Mouse (Mus musculus): ENCODE data around the gene Pfkp. TPM values are rescaled to one million over a fixed set of nuclear protein-coding genes. Genes with fewer than 3 reads are reported as not detected.

The Pfkp gene
- polyA plus RNA-seq, 1 experiment from 2014 or later = 170 TPM

DNA sequence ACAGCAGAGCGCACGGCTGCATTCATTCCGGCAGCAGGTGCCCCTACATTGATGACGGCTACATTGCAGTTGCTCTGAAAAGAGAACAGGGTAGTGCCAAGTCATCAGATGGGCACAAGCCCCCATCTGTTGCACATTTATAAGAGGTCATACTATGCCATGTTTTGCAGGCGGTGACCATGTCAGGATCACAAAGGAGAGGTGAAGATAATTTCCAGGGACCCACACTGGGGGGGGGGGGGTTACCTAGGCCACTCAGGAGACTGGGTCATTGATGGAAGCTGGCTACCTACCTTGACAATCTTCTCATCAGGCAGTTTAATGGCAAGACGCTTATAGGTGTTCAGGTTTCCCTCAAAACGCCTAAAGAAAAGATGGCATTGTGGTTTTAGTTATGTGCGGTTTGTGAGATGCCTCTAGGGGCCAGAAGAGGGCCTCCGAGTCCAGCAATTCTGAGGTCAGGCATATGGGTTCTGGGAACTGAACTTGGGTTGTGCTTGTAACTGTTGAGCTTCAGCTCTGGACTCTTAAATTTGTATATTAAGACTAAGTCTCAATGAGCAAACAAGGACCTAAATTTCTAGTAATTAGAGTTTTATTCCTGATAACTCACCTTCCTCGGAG, 45.7 kb downstream of the Pfkp start:
- ATAC-seq (ENCODE audit: extremely low read depth, insufficient number of reproducible peaks, low FRiP score, low TSS enrichment) = no peak
- H3K27me3 ChIP-seq (replicated peaks) = no peaks in the 10 kb centered on the region
- H3K9me3 ChIP-seq = no peaks in the 10 kb centered on the region
- no peak overlapping the region for H3K9ac ChIP-seq
- H3K4me3 ChIP-seq = no peak overlapping the region
- H3K36me3 ChIP-seq = peaks cover 71% of the 10 kb centered on the region
- H3K4me1 ChIP-seq = 0 out of 2 replicates have a peak, but pooled peaks cover under 1% of the 10 kb centered on the region
- H3K4me2 ChIP-seq = no peak overlapping the region
- no peak overlapping the region for H3K27ac ChIP-seq (replicated peaks)
- WGBS = 82% methylated on average over 10 of the region's 10 CpGs

GRCm38 (mm10) chr13:6601676-6602075, 46.9 kb downstream of the Pfkp start:
- Histone ChIP-seq H3K4me3 (no peak overlapping the region), H3K27ac (replicated peaks) (no peak overlapping the region), H3K9ac (no peak overlapping the region), H3K27me3 (replicated peaks) (no peaks in the 10 kb centered on the region), H3K4me1 (peaks cover 4% of the 10 kb centered on the region; the same call in 1 of the 2 replicates), H3K9me3 (no peaks in the 10 kb centered on the region), H3K4me2 (no peak overlapping the region), H3K36me3 (peaks cover 76% of the 10 kb centered on the region)
- WGBS = 81% methylated on average over 2 of the region's 2 CpGs
- ATAC-seq (ENCODE audit: extremely low read depth, insufficient number of reproducible peaks, low FRiP score, low TSS enrichment) = no peak

GRCm38 (mm10) chr13:6600626-6601025, 48.0 kb downstream of the Pfkp start:
- Histone ChIP-seq H3K9me3 (no peaks in the 10 kb centered on the region), H3K36me3 (peaks cover 81% of the 10 kb centered on the region), H3K4me2 (no peak overlapping the region), H3K4me1 (peaks cover 10% of the 10 kb centered on the region; the same call in 1 of the 2 replicates), H3K9ac (no peak overlapping the region), H3K4me3 (no peak overlapping the region), H3K27ac (replicated peaks) (no peak overlapping the region), H3K27me3 (replicated peaks) (no peaks in the 10 kb centered on the region)
- 86% methylated on average over 8 of the region's 8 CpGs for WGBS
- ATAC-seq (ENCODE audit: extremely low read depth, insufficient number of reproducible peaks, low FRiP score, low TSS enrichment) = no peak

DNA sequence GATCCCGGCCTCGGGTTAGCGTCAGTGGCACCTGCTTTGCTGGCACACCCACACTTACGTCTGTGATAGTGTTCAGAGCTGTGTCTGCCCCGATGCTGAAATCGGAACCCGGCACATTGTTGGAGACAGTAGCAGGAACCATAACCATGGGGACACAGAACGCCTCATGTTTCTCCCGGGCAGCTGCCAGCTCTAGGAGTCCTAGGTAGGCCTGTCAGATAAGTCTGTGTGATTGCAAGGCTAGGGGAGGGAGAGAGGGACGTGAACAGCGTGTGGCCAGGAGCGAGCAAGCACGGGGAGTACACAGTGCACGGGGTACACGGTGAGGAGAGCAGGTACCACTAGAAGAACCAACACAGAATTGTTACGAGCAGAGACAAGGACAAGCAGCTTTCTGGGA, 50.8 kb downstream of the Pfkp start:
- Histone ChIP-seq H3K36me3 (peaks cover 81% of the 10 kb centered on the region), H3K9me3 (no peaks in the 10 kb centered on the region), H3K4me2 (no peak overlapping the region), H3K27ac (replicated peaks) (peak overlapping the region; percentile 53; the same call in 1 of the 2 replicates), H3K9ac (no peak overlapping the region), H3K27me3 (replicated peaks) (no peaks in the 10 kb centered on the region), H3K4me1 (peaks cover 10% of the 10 kb centered on the region; the same call in 1 of the 2 replicates), H3K4me3 (no peak overlapping the region)
- ATAC-seq (ENCODE audit: extremely low read depth, insufficient number of reproducible peaks, low FRiP score, low TSS enrichment) = no peak
- 69% methylated on average over 16 of the region's 16 CpGs for WGBS

- Histone ChIP-seq H3K4me3 (no peak overlapping the region), H3K9me3 (no peaks in the 10 kb centered on the region), H3K4me2 (no peak overlapping the region), H3K36me3 (peaks cover 65% of the 10 kb centered on the region), H3K4me1 (peaks cover 25% of the 10 kb centered on the region), H3K27me3 (replicated peaks) (no peaks in the 10 kb centered on the region), H3K27ac (replicated peaks) (no peak overlapping the region), H3K9ac (no peak overlapping the region)
- 76% methylated on average over 4 of the region's 4 CpGs for WGBS
- no peak for ATAC-seq (ENCODE audit: extremely low read depth, insufficient number of reproducible peaks, low FRiP score, low TSS enrichment)
Measured at GRCm38 (mm10) chr13:6595403-6595802, 53.2 kb downstream of the Pfkp start.

DNA sequence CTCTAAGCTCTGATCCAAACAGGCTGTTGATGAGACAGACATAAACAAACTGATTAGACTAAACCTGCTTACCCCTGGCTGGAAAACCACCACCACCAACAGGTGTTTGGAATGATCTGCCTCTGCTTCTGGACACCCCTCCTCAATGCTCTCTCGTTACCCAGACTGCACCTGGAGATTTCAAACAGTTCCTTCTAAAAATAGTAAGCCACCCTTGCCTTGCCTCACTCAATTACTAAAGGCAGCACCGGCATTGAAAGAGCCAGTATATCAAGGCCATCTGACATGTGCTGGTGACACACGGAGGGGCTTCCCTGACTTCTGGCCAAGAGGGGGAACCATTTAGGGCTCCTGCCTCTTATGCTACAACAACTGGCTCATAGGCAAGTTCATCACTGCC, 57.7 kb downstream of the Pfkp start:
- Histone ChIP-seq H3K9ac (no peak overlapping the region), H3K27me3 (replicated peaks) (no peaks in the 10 kb centered on the region), H3K4me3 (no peak overlapping the region), H3K4me2 (no peak overlapping the region), H3K36me3 (peaks cover 76% of the 10 kb centered on the region), H3K27ac (replicated peaks) (peak overlapping the region; percentile 59), H3K4me1 (peaks cover 20% of the 10 kb centered on the region), H3K9me3 (no peaks in the 10 kb centered on the region)
- ATAC-seq (ENCODE audit: extremely low read depth, insufficient number of reproducible peaks, low FRiP score, low TSS enrichment) = no peak
- WGBS = 25% methylated on average over 3 of the region's 3 CpGs

GRCm38 (mm10) chr13:6586009-6586408, 62.6 kb downstream of the Pfkp start:
- Histone ChIP-seq H3K9me3 (no peaks in the 10 kb centered on the region), H3K27me3 (replicated peaks) (no peaks in the 10 kb centered on the region), H3K4me3 (no peak overlapping the region), H3K4me2 (no peak overlapping the region), H3K36me3 (peaks cover 85% of the 10 kb centered on the region), H3K27ac (replicated peaks) (no peak overlapping the region), H3K9ac (no peak overlapping the region), H3K4me1 (peaks cover 11% of the 10 kb centered on the region)
- 74% methylated on average over 9 of the region's 9 CpGs for WGBS
- no peak for ATAC-seq (ENCODE audit: extremely low read depth, insufficient number of reproducible peaks, low FRiP score, low TSS enrichment)

GRCm38 (mm10) chr13:6583499-6584125, 65.0 kb downstream of the Pfkp start:
- Histone ChIP-seq H3K9ac (no peak overlapping the region), H3K4me2 (no peak overlapping the region), H3K9me3 (no peaks in the 10 kb centered on the region), H3K36me3 (peaks cover 98% of the 10 kb centered on the region), H3K27ac (replicated peaks) (no peak overlapping the region), H3K4me3 (no peak overlapping the region), H3K27me3 (replicated peaks) (no peaks in the 10 kb centered on the region), H3K4me1 (no peaks in the 10 kb centered on the region)
- no peak for ATAC-seq (ENCODE audit: extremely low read depth, insufficient number of reproducible peaks, low FRiP score, low TSS enrichment)
- 65% methylated on average over 4 of the region's 4 CpGs for WGBS

GRCm38 (mm10) chr13:6575920-6576509, 72.6 kb downstream of the Pfkp start:
- no peak for ATAC-seq (ENCODE audit: extremely low read depth, insufficient number of reproducible peaks, low FRiP score, low TSS enrichment)
- Histone ChIP-seq H3K27ac (replicated peaks) (no peak overlapping the region), H3K27me3 (replicated peaks) (no peaks in the 10 kb centered on the region), H3K4me3 (no peak overlapping the region), H3K9me3 (no peaks in the 10 kb centered on the region), H3K4me2 (no peak overlapping the region), H3K4me1 (no peaks in the 10 kb centered on the region), H3K9ac (no peak overlapping the region), H3K36me3 (peaks cover 97% of the 10 kb centered on the region)
- WGBS = 93% methylated on average over 6 of the region's 6 CpGs

- H3K4me3 ChIP-seq = no peak overlapping the region
- no peak overlapping the region for H3K27ac ChIP-seq (replicated peaks)
- H3K4me2 ChIP-seq = no peak overlapping the region
- H3K4me1 ChIP-seq = no peaks in the 10 kb centered on the region
- WGBS = 83% methylated on average over 5 of the region's 5 CpGs
- no peak for ATAC-seq (ENCODE audit: extremely low read depth, insufficient number of reproducible peaks, low FRiP score, low TSS enrichment)
- H3K9me3 ChIP-seq = no peaks in the 10 kb centered on the region
- peaks cover 98% of the 10 kb centered on the region for H3K36me3 ChIP-seq
- no peaks in the 10 kb centered on the region for H3K27me3 ChIP-seq (replicated peaks)
- H3K9ac ChIP-seq = no peak overlapping the region
Measured at GRCm38 (mm10) chr13:6565571-6565970, 83.0 kb downstream of the Pfkp start.

DNA sequence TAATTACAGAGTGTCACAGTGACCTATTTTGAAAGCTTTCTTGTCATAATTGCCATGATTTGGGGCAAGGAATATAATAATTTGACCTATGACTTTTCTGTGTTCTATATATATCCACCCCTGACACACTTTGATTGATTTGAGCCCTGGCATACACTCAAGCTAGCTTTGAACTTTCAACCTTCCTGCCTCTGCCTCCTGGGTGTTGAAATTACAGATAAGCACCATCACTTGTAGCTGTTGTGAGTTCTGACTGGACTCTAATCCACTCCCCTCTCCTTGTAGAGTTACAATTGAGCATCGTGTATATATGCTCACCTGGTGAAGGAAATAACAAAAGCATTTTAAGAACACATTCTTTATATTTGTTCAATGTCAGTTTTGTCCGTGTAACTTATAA, 86.2 kb downstream of the Pfkp start:
- Histone ChIP-seq H3K9me3 (no peaks in the 10 kb centered on the region), H3K4me3 (no peak overlapping the region), H3K9ac (no peak overlapping the region), H3K27me3 (replicated peaks) (no peaks in the 10 kb centered on the region), H3K4me1 (no peaks in the 10 kb centered on the region), H3K27ac (replicated peaks) (no peak overlapping the region), H3K4me2 (no peak overlapping the region), H3K36me3 (peaks cover 98% of the 10 kb centered on the region)
- ATAC-seq (ENCODE audit: extremely low read depth, insufficient number of reproducible peaks, low FRiP score, low TSS enrichment) = no peak
- 89% methylated on average over 2 of the region's 2 CpGs for WGBS

DNA sequence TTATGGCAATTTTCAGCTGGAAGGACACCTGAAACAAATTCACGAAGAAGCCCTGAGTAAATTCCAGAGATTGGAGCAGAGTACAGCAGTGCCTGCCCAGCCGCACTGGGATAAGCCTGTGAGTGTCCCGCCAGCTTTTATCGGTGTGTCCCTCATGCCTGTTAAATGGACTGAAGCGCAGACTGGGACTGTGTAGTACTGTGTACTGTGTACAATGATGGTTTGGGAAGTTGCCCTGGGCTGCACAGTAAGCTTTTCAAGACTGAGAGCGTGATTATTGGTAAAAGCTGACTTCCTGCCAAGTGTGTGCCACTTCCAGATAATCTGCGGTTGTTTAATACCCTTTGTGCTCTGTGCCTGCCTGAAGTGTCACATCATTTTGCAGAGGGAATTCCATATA, 90.8 kb downstream of the Pfkp start:
- no peak overlapping the region for H3K4me2 ChIP-seq
- WGBS = 84% methylated on average over 7 of the region's 7 CpGs
- H3K27ac ChIP-seq (replicated peaks) = no peak overlapping the region
- peaks cover 91% of the 10 kb centered on the region for H3K36me3 ChIP-seq
- no peak for ATAC-seq (ENCODE audit: extremely low read depth, insufficient number of reproducible peaks, low FRiP score, low TSS enrichment)
- H3K9ac ChIP-seq = no peak overlapping the region
- no peaks in the 10 kb centered on the region for H3K4me1 ChIP-seq
- H3K9me3 ChIP-seq = no peaks in the 10 kb centered on the region
- H3K27me3 ChIP-seq (replicated peaks) = no peaks in the 10 kb centered on the region
- no peak overlapping the region for H3K4me3 ChIP-seq

Measured in heart, embryonic 13.5 days (tissue).